Mouse (Mus musculus) G1E (cell line): Measurements from ENCODE around the gene Trpt1.

Experiments used
- CTCF ChIP-seq: IDR thresholded peaks from 2 replicates; pipeline ENCODE4 v1.5.1; 2012; ENCODE audit warnings: low read depth, low read length, inconsistent platforms, mixed read lengths
- POLR2AphosphoS5 ChIP-seq: IDR thresholded peaks from 2 replicates; pipeline ENCODE4 v1.6.1; 2012; ENCODE audit warnings: low read depth, low read length, inconsistent platforms; ENCODE audit not compliant: insufficient replicate concordance

GRCm38 (mm10) chr19:6950613-6951153 is 45.2 kb upstream of the Trpt1 start:
- TF ChIP-seq POLR2AphosphoS5 (no peak; the same call in 1 of the 2 replicates), CTCF (no peak)
